Mouse (Mus musculus) testis, adult 2 months (tissue): ENCODE results near the gene Aatk. TPM values are rescaled to one million over a fixed set of nuclear protein-coding genes. Genes with fewer than 3 reads are reported as not detected.

Experiments
- H3K27ac ChIP-seq: fragments of 200-500 bp; 2 replicates; pipeline ENCODE4 v1.5.1; 2012; ENCODE audit warnings: low read depth, low read length; ENCODE audit not compliant: control insufficient read depth, insufficient read depth
- H3K27me3 ChIP-seq: fragments of 200-500 bp; 2 replicates; pipeline ENCODE4 v1.6.1; 2012; ENCODE audit warnings: mild to moderate bottlenecking, low read length, moderate library complexity; ENCODE audit not compliant: control insufficient read depth, insufficient read depth
- H3K36me3 ChIP-seq: fragments of 200-500 bp; 2 replicates; pipeline ENCODE4 v1.6.1; 2012; ENCODE audit warnings: mild to moderate bottlenecking, low read length; ENCODE audit not compliant: control insufficient read depth, insufficient read depth
- H3K4me1 ChIP-seq: fragments of 200-500 bp; 2 replicates; pipeline ENCODE4 v1.6.1; 2012; ENCODE audit warnings: low read length; ENCODE audit not compliant: control insufficient read depth, insufficient read depth
- H3K4me3 ChIP-seq: fragments of 200-500 bp; 2 replicates; pipeline ENCODE4 v1.5.1; 2012; ENCODE audit warnings: low read depth, mild to moderate bottlenecking, low read length, moderate library complexity, mixed read lengths; ENCODE audit not compliant: control insufficient read depth
- CTCF ChIP-seq: fragments of 200-500 bp; IDR thresholded peaks from 2 replicates; pipeline ENCODE4 v1.5.1; 2012; ENCODE audit warnings: low read depth, mild to moderate bottlenecking, inconsistent platforms, low read length, moderate library complexity; ENCODE audit not compliant: control insufficient read depth, insufficient read depth, insufficient replicate concordance
- POLR2A ChIP-seq: fragments of 200-500 bp; IDR thresholded peaks from 2 replicates; pipeline ENCODE4 v1.6.1; 2012; ENCODE audit warnings: low read depth, mild to moderate bottlenecking, inconsistent platforms, low read length, moderate library complexity; ENCODE audit not compliant: control insufficient read depth
- polyA plus RNA-seq: library from polyadenylated mRNA; depleted of rRNA; stranded (reverse); fragments of >200 nt; gene quantifications from 2 replicates; pipeline ENCODE4 v1.2.3, GENCODE M21; 2012

Gene Aatk
- polyA plus RNA-seq, 1 experiment: 0.84 TPM

- Histone ChIP-seq H3K36me3 (no peaks in the 10 kb centered on the region; the same call in none of the 2 replicates), H3K4me3 (no peak overlapping the region), H3K27ac (no peak overlapping the region), H3K27me3 (no peaks in the 10 kb centered on the region), H3K4me1 (no peaks in the 10 kb centered on the region; the same call in 1 of the 2 replicates)
- TF ChIP-seq POLR2A (no peak), CTCF (no peak)
Observed at GRCm38 (mm10) chr11:120076191-120076590, 29.2 kb upstream of the Aatk start.

DNA sequence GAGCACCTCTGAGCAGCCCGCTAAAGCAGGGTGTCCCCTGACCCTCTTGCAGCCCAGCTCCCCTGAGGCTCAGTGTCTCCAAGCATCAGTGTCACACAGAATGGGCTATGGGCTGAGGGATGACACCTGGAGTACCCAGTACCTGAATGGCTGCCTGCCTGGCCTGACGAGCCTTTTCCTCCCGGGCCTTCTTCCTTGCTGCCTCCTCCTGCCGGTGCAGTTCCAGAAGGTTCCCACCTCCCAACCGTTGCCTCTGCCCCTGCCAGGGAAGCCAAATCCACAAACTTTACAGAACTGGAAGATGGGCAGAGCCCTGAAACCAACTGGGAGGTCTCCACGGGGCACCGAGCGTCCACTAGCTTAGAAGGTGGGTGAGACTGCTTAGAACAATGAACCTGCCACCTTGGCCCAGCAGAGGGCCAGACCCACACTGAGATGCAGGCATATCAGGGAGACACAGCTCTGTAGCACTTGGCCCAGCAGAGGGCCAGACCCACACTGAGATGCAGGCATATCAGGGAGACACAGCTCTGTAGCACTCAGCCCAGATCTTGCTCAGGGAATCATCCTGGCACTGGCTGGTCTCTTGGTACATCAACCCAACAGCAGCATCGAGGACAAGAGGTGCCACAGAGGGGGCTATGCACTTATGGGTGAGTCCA, 26.1 kb upstream of the Aatk start:
- Histone ChIP-seq H3K36me3 (no peaks in the 10 kb centered on the region; the same call in none of the 2 replicates), H3K27ac (no peak overlapping the region), H3K4me3 (no peak overlapping the region), H3K4me1 (no peaks in the 10 kb centered on the region; the same call in 1 of the 2 replicates), H3K27me3 (no peaks in the 10 kb centered on the region)
- TF ChIP-seq CTCF (no peak), POLR2A (no peak)

- Histone ChIP-seq H3K27me3 (no peaks in the 10 kb centered on the region), H3K4me1 (no peaks in the 10 kb centered on the region; the same call in 1 of the 2 replicates), H3K27ac (no peak overlapping the region), H3K4me3 (no peak overlapping the region), H3K36me3 (no peaks in the 10 kb centered on the region; the same call in 1 of the 2 replicates)
- TF ChIP-seq CTCF (no peak), POLR2A (no peak)
Observed at GRCm38 (mm10) chr11:120071731-120072320, 24.9 kb upstream of the Aatk start.

DNA sequence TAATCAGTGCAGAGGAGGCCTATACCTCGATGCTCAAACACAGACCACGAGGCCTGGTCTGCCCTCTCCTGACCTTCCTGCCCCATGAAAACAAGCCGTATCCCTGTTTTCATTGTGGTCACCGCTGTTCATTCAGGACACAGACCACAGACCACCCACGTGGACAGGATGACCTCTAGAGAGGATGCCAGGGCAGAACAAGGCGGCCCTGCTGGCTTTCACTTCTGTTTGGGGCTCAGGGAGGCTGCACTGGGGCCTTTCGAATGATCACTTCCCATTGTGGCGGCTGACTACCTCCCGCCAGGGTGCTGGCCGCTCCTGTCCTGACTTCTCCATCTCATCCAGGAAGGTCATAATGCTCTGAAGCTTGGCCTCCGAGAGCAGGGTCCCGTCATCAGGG, 24.1 kb upstream of the Aatk start:
- Histone ChIP-seq H3K4me1 (no peaks in the 10 kb centered on the region; the same call in 1 of the 2 replicates), H3K4me3 (no peak overlapping the region), H3K36me3 (no peaks in the 10 kb centered on the region; the same call in 1 of the 2 replicates), H3K27me3 (no peaks in the 10 kb centered on the region), H3K27ac (no peak overlapping the region)
- no peak for TF ChIP-seq CTCF
- TF ChIP-seq POLR2A: no peak

- no peak overlapping the region for H3K27ac ChIP-seq
Observed at GRCm38 (mm10) chr11:120070286-120070930, 23.4 kb upstream of the Aatk start.

DNA sequence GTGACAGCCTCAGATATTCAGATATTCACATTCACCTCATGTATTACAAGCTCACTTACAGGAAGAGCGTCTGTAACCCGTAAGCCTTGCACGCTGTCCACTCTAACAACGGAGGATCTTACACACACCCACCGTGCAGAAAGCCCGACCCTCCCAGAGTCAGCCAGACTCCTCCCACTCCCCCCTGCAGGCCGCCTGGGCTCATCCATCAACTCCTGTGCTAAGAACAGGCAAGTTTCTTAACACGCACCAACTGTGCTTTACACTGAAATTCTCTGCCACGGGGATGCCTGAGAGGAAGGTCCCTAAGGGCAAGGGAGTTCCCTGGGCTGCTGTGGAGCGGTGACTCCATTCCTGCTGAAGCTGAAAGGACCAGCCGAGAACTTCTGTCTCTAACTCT, 22.3 kb upstream of the Aatk start:
- H3K27ac ChIP-seq: no peak overlapping the region
- no peak overlapping the region for H3K4me3 ChIP-seq
- no peaks in the 10 kb centered on the region; the same call in 1 of the 2 replicates for H3K36me3 ChIP-seq
- H3K4me1 ChIP-seq: no peaks in the 10 kb centered on the region; the same call in 1 of the 2 replicates
- no peaks in the 10 kb centered on the region for H3K27me3 ChIP-seq
- no peak for TF ChIP-seq POLR2A
- no peak for TF ChIP-seq CTCF

More at GRCm38 (mm10) chr11:120070286-120070930, 23.4 kb upstream of the Aatk start:
- Histone ChIP-seq H3K27me3 (no peaks in the 10 kb centered on the region), H3K36me3 (no peaks in the 10 kb centered on the region; the same call in 1 of the 2 replicates), H3K4me3 (no peak overlapping the region), H3K4me1 (no peaks in the 10 kb centered on the region; the same call in 1 of the 2 replicates)
- no peak for TF ChIP-seq CTCF
- TF ChIP-seq POLR2A: no peak

GRCm38 (mm10) chr11:120067834-120068233, 20.9 kb upstream of the Aatk start:
- no peaks in the 10 kb centered on the region; the same call in 1 of the 2 replicates for H3K36me3 ChIP-seq

More at GRCm38 (mm10) chr11:120067834-120068233, 20.9 kb upstream of the Aatk start:
- no peak for TF ChIP-seq CTCF
- no peak for TF ChIP-seq POLR2A
- Histone ChIP-seq H3K27ac (no peak overlapping the region), H3K4me1 (no peaks in the 10 kb centered on the region; the same call in 1 of the 2 replicates), H3K4me3 (no peak overlapping the region), H3K27me3 (no peaks in the 10 kb centered on the region)
